Mouse (Mus musculus) limb, embryonic 12.5 days (tissue): ENCODE data around the gene Iars2. TPM values are rescaled to one million over a fixed set of nuclear protein-coding genes. Genes with fewer than 3 reads are reported as not detected.
"Not testable (repeated sequence)": the region's sequence is repeated elsewhere in the genome, so short reads cannot be mapped to it uniquely, and the experiment has no call there.

Source experiments
- ATAC-seq: fragments of 200-750 bp; cut with Nextera tagmentation; 2 replicates; pipeline ENCODE4 v1.8.0; 2017; ENCODE audit warnings: low read depth, moderate TSS enrichment; ENCODE audit not compliant: insufficient number of reproducible peaks, insufficient read depth, low FRiP score, low TSS enrichment
- H3K27ac ChIP-seq: fragments of 300-500 bp; sonication (generic); 2 replicates; pipeline ENCODE4 v1.5.1; 2016; ENCODE audit warnings: mild to moderate bottlenecking, moderate library complexity
- H3K27me3 ChIP-seq: fragments of 300-500 bp; sonication (generic); 2 replicates; pipeline ENCODE4 v1.6.1; 2016; ENCODE audit warnings: mild to moderate bottlenecking, moderate library complexity
- H3K36me3 ChIP-seq: fragments of 300-500 bp; sonication (generic); 2 replicates; pipeline ENCODE4 v1.6.1; 2016; ENCODE audit warnings: mild to moderate bottlenecking, moderate library complexity
- H3K4me1 ChIP-seq: fragments of 300-500 bp; sonication (generic); replicated peaks from 2 replicates; pipeline ENCODE4 v1.6.1; 2016
- H3K4me2 ChIP-seq: fragments of 300-500 bp; sonication (generic); 2 replicates; pipeline ENCODE4 v1.6.1; 2016; ENCODE audit warnings: mild to moderate bottlenecking, moderate library complexity
- H3K4me3 ChIP-seq: fragments of 300-500 bp; sonication (generic); replicated peaks from 2 replicates; pipeline ENCODE4 v1.5.1; 2016; ENCODE audit warnings: mild to moderate bottlenecking
- H3K9ac ChIP-seq: fragments of 300-500 bp; sonication (generic); replicated peaks from 2 replicates; pipeline ENCODE4 v1.6.1; 2016; ENCODE audit warnings: mild to moderate bottlenecking, moderate library complexity
- H3K9me3 ChIP-seq: fragments of 300-500 bp; sonication (generic); 2 replicates; pipeline ENCODE4 v1.6.1; 2016; ENCODE audit warnings: mild to moderate bottlenecking, moderate library complexity
- WGBS: fragments of 180-500 bp; shearing (Covaris S2); methylation state at CpG from one replicate; pipeline ENCODE4 v1.1.7; 2016; 5-methylcytosine and 5-hydroxymethylcytosine counted together
- polyA plus RNA-seq: library from polyadenylated mRNA; unstranded; fragments of >200 nt; fragmentation: Nextera tagmentation; extraction: Ambion mirVana; gene quantifications from 2 replicates; pipeline ENCODE4 v1.2.1, GENCODE M21; 2016

Iars2 gene
- polyA plus RNA-seq, 1 experiment from 2014 or later, result 30.7 TPM

DNA sequence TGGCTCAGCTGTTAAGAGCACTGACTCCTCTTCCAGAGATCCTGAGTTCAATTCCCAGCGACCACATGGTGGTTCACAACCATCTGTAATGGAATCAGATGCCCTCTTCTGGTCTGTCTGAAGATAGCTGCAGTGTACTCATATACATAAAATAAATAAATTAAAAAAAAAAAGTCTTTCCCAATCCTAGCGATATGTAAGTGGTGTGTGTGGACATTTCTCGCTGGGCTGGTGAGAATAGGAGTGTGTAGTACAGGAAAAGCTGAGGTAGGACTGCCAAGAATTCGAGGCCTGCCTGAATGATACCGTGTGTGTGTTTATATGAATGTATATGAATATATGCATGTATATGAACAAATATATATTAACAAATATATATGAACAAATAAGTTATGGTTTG is 2.2 kb upstream of the Iars2 start:
- no peak overlapping the region for H3K9ac ChIP-seq
- no peaks in the 10 kb centered on the region for H3K27me3 ChIP-seq
- H3K27ac ChIP-seq, result no peak overlapping the region
- WGBS, result 60% methylated on average over 5 of the region's 5 CpGs
- H3K9me3 ChIP-seq, result no peaks in the 10 kb centered on the region
- peaks cover 16% of the 10 kb centered on the region for H3K4me1 ChIP-seq
- peak overlapping the region; percentile 60 for H3K4me2 ChIP-seq
- H3K4me3 ChIP-seq, result peak overlapping the region; percentile 61; the same call in 1 of the 2 replicates
- ATAC-seq, result no peak
- peaks cover 10% of the 10 kb centered on the region for H3K36me3 ChIP-seq

DNA sequence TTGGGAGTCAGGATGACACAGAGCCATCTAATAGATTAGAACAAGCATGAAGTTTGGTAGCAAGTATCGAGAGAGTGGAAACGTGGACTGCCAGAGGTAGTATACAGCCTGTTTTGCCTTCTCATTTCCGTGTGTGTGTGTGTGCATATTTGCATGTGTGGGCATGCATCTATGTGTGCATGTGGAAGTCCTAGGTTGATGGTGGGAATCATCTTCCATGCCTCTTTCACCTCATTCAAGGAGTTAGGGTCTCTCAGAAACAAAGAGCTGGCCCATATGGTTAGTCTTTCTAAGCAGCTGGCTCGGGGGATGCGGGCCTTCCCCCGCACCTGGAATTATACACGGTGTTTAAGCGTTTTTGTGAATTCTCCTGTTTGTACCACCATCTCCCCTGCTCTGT is 655 bp upstream of the Iars2 start:
- H3K27ac ChIP-seq, result no peak overlapping the region
- peaks cover 24% of the 10 kb centered on the region for H3K36me3 ChIP-seq
- H3K4me1 ChIP-seq, result peaks cover 16% of the 10 kb centered on the region
- H3K4me2 ChIP-seq, result peak overlapping the region; percentile 69; the same call in 1 of the 2 replicates
- no peaks in the 10 kb centered on the region for H3K27me3 ChIP-seq
- ATAC-seq, result no peak
- WGBS, result 92% methylated on average over 8 of the region's 8 CpGs
- H3K4me3 ChIP-seq, result 0 out of 2 replicates have a peak overlapping the region, but pooled peaks have one; percentile 97
- H3K9me3 ChIP-seq, result no peaks in the 10 kb centered on the region
- H3K9ac ChIP-seq, result no peak overlapping the region

DNA sequence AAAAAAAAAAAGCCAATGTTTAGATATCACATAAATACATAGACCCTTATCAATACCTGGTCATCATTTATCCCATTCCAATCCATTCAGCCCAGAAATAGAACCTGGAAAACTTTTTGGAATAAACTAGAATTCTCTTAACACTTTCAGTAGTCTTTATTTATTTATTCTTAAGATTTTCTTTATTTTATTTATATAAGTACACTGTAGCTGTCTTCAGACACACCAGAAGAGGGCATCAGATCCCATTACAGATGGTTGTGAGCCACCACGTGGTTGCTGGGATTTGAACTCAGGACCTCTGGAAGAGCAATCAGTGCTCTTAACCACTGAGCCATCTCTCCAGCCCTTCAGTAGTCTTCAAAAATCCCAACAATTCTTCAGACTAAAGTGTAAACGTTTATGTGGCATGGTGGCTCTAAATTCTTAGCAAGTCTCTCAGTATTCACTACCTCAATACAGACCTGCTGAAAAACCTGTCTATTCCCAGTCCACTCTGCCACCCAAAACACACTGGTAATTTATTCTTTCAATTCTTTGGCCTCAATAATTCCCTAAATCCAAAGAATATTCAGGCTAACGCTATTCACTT is 1.3 kb downstream of the Iars2 start:
- not testable (repeated sequence) for H3K27ac ChIP-seq, H3K9me3 ChIP-seq, H3K9ac ChIP-seq, ATAC-seq, H3K27me3 ChIP-seq
- whole genome bisulfite sequencing, result 64% methylated on average over 3 of the region's 3 CpGs
- peaks cover 44% of the 10 kb centered on the region for H3K36me3 ChIP-seq
- peaks cover 11% of the 10 kb centered on the region for H3K4me1 ChIP-seq
- peak overlapping the region; percentile 97 for H3K4me3 ChIP-seq
- peak overlapping the region; percentile 69 for H3K4me2 ChIP-seq

DNA sequence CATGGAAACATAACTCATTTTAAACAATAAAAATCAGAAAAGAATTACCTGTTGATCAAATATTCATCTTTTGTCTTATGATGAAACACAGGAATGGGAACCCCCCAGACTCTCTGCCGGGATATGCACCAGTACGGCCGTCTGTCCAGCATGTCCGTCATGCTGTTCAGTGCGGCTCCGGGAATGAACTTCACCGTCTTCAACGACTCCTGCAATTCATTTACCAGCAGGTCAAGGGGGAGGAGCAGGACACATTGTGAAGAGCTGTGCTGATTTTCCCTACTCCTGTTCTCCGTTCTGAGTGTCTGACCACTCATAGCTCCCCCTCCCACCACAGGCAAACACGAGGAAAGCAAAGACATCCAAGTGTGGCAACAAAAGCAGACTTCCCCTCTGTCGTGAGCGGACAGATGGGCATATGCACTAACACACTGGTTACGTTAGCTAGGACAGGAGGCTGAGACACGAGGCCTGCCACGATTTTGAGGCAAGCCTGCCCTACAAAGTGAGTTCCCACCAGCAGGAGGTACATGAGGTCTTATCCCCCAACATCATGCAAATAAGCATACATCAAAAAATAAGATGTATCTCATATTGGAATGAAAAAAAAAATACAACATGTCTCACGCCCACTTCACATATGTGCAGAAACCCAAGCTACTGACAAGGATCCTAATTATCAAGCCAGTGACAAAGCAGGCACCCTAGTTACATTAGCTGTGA is 13.2 kb downstream of the Iars2 start:
- H3K27me3 ChIP-seq, result no peaks in the 10 kb centered on the region
- H3K4me1 ChIP-seq, result no peaks in the 10 kb centered on the region
- 90% methylated on average over 16 of the region's 16 CpGs for WGBS
- no peak overlapping the region for H3K27ac ChIP-seq
- no peak overlapping the region for H3K4me3 ChIP-seq
- H3K9ac ChIP-seq, result no peak overlapping the region
- no peaks in the 10 kb centered on the region for H3K9me3 ChIP-seq
- H3K4me2 ChIP-seq, result no peak overlapping the region
- no peak for ATAC-seq
- H3K36me3 ChIP-seq, result peaks cover 87% of the 10 kb centered on the region

DNA sequence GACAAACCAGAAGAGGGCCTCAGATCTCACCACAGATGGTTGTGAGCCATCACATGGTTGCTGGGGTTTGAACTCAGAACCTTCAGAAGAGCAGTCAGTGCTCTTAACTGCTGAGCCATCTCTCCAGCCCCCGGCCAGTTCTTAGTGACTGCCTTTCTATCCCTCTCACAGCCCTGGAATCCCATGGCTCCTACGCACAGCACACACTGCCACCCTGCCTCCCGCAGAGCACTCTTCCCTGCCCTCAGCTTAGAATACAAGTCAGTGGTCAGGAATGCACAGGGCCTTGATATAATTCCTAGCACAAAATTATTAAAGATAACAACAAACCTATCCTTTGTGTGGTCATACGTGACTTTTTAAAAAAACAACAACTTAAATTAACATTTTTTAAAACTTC is 14.7 kb downstream of the Iars2 start:
- no peak for ATAC-seq
- Histone ChIP-seq H3K9me3 (no peaks in the 10 kb centered on the region), H3K27me3 (no peaks in the 10 kb centered on the region), H3K27ac (no peak overlapping the region), H3K4me1 (no peaks in the 10 kb centered on the region), H3K4me2 (no peak overlapping the region), H3K4me3 (no peak overlapping the region), H3K9ac (no peak overlapping the region), H3K36me3 (peaks cover 77% of the 10 kb centered on the region)
- 90% methylated on average over 4 of the region's 4 CpGs for WGBS

DNA sequence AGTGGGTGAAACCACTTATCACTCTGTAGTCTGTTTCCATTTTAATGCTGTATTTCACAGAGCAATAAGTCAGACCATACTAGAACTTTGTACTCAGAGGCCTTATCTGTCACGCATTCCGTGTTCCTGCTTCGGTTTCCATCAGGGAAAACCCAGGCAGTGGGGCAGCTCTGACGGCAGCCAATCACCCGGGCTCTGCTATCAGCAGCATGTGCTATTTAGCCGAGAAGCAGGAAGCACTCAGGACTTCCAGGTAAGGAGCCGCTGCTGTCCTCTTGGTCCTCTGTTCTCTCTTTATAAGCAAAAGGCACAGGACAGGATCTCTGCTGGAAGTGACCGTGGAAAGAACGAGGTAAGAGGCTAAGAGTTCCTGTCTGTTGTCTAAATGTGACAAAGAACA is 17.2 kb downstream of the Iars2 start:
- Histone ChIP-seq H3K36me3 (peaks cover 70% of the 10 kb centered on the region), H3K9me3 (no peaks in the 10 kb centered on the region), H3K9ac (no peak overlapping the region), H3K4me3 (no peak overlapping the region), H3K27me3 (no peaks in the 10 kb centered on the region), H3K4me2 (no peak overlapping the region), H3K27ac (no peak overlapping the region), H3K4me1 (no peaks in the 10 kb centered on the region)
- 90% methylated on average over 9 of the region's 9 CpGs for WGBS
- no peak for ATAC-seq

DNA sequence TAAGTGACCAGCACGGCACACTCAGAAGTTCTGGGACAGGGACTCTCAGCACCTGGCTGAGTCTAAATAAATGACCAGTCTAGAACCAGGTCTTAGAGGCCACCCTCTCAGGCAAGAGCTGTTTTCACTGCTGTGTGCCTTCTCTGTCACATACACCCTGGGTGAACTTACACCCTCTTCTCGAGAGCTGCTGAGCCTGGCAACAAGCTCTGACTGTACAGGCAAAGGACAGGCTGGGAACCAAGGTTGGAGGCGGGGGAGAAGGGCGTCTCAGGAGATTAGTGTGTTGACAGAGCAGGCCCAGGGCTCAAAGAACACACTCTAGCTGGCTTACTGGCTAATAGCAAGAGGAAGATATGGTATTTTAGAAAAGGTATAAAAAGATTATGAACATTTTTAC is 20.3 kb downstream of the Iars2 start:
- Histone ChIP-seq H3K4me1 (no peaks in the 10 kb centered on the region), H3K36me3 (peaks cover 48% of the 10 kb centered on the region), H3K27me3 (no peaks in the 10 kb centered on the region), H3K4me2 (no peak overlapping the region), H3K27ac (no peak overlapping the region), H3K9me3 (peaks cover 5% of the 10 kb centered on the region; the same call in 1 of the 2 replicates), H3K4me3 (no peak overlapping the region), H3K9ac (no peak overlapping the region)
- 82% methylated on average over 4 of the region's 4 CpGs for WGBS
- no peak for ATAC-seq

DNA sequence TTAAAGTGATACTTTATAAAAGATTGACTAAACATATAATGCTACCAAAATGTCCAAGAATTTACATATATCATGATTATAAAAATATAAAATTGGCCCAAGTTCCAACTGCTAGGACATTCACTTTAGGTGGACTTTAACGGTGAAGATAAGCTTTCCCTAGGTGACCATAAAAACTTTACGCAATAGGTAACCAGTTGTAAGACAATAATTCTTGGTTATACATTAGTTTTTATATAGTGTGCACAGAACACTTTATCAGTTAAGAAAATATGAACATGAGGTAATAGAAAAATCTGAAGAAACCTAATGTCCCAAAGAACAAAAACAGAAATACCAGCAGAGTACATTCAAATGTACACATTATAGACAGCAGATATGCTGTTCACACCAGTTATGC is 20.9 kb downstream of the Iars2 start:
- WGBS, result 94% methylated on average over 2 of the region's 2 CpGs
- no peak overlapping the region for H3K4me2 ChIP-seq
- H3K9me3 ChIP-seq, result peaks cover 5% of the 10 kb centered on the region; the same call in 1 of the 2 replicates
- peaks cover 45% of the 10 kb centered on the region for H3K36me3 ChIP-seq
- H3K27ac ChIP-seq, result no peak overlapping the region
- no peak for ATAC-seq
- H3K4me3 ChIP-seq, result no peak overlapping the region
- no peak overlapping the region for H3K9ac ChIP-seq
- H3K4me1 ChIP-seq, result no peaks in the 10 kb centered on the region
- H3K27me3 ChIP-seq, result no peaks in the 10 kb centered on the region

DNA sequence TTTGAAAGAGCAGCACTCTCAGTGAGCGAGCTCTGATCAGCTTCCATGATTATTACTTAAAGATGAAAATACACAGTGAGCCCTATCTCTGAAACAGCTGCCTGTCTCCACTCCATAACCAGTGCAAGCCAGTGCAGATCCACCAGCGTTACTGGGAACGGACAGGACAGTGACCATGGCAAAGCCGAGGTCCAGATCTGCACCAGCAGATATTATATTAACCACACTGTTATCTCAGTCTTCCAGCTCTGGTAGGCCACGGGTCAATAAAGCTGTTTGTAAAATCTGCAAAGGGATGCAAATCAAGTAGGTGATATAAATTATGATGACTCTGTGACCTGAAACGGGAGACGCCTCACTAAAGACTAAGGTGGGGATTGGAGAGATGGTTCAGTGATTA is 21.6 kb downstream of the Iars2 start:
- Histone ChIP-seq H3K4me1 (no peaks in the 10 kb centered on the region), H3K36me3 (peaks cover 46% of the 10 kb centered on the region), H3K4me3 (no peak overlapping the region), H3K27ac (no peak overlapping the region), H3K9ac (no peak overlapping the region), H3K9me3 (peaks cover 5% of the 10 kb centered on the region; the same call in 1 of the 2 replicates), H3K4me2 (no peak overlapping the region), H3K27me3 (no peaks in the 10 kb centered on the region)
- WGBS, result 92% methylated on average over 7 of the region's 7 CpGs
- no peak for ATAC-seq

DNA sequence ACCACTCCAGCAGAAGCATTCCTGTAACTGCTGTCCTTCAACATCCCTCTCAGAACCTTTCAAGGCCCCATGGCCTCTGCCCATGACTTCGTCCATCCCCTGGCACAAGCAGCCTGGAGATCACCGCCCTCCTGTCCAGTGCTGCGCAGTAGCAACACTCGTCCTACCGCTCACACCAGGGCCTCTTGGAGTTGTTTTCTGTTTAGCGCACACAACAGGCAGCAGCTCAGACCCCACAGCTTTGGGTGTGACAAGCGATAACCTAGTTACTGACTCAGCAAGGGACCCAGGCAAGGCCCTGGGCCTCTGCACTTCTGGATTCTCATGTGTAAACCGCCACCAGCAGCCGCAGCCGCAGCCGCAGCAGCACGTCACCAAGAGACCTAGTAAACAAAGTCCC is 22.4 kb downstream of the Iars2 start:
- Histone ChIP-seq H3K4me2 (no peak overlapping the region), H3K27me3 (no peaks in the 10 kb centered on the region), H3K36me3 (peaks cover 47% of the 10 kb centered on the region), H3K9ac (no peak overlapping the region), H3K4me3 (no peak overlapping the region), H3K9me3 (peaks cover 5% of the 10 kb centered on the region; the same call in 1 of the 2 replicates), H3K27ac (no peak overlapping the region), H3K4me1 (no peaks in the 10 kb centered on the region)
- ATAC-seq, result no peak
- WGBS, result 96% methylated on average over 12 of the region's 12 CpGs

DNA sequence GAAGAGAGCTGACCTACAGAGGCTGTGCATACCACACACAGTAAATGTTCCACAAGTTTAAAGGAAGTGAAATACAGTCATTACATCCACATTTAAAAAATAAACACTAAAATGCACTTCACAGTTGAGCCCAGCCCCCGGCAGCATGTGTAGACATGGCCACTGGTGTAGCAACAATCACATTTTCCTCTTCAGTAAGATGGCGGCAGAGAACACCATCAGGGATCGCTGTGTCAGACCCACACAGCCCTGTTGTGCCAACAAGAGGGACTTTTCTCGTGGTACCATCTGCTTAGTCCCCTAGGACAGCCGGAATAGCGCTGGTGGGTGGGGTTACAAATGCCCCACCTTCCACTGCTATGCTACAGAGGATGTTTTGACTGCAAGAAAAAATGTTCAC is 26.4 kb downstream of the Iars2 start:
- Histone ChIP-seq H3K4me2 (no peak overlapping the region), H3K27ac (no peak overlapping the region), H3K9me3 (peaks cover 5% of the 10 kb centered on the region; the same call in 1 of the 2 replicates), H3K36me3 (peaks cover 59% of the 10 kb centered on the region), H3K9ac (no peak overlapping the region), H3K27me3 (no peaks in the 10 kb centered on the region), H3K4me1 (no peaks in the 10 kb centered on the region), H3K4me3 (no peak overlapping the region)
- WGBS, result 92% methylated on average over 6 of the region's 6 CpGs
- no peak for ATAC-seq
